Comparison of ENCODE assay signal across 26 mouse cellular contexts in genomic region chr6:41044314-41044713, GRCm38 (mm10). TPM values are rescaled to one million over a fixed set of nuclear protein-coding genes. Genes with fewer than 3 reads are reported as not detected.
DNase-seq lines count a peak whose midpoint lies in the region; ATAC-seq and TF ChIP-seq lines count a peak whose summit lies in the region.
"Had no signal": no experiment of that assay in that cellular context is flagged by ENCODE, and none has a peak within 500 bp of the region (broad histone marks: within the 10 kb centered on the region; RNA-seq: fewer than 3 reads in every experiment).

No protein-coding gene starts in this region.

- 21% methylated on average over 1 of the region's 1 CpGs for WGBS in liver, adult 2 months
- 46% methylated on average over 1 of the region's 1 CpGs for WGBS in liver, embryonic 16.5 days (ENCODE audit: insufficient replicate concordance)
- WGBS in liver, embryonic 11.5 days, result 67% methylated on average over 1 of the region's 1 CpGs
- WGBS in liver, postnatal 0 days (ENCODE audit: insufficient replicate concordance), result 47% methylated on average over 1 of the region's 1 CpGs
- 57% methylated on average over 1 of the region's 1 CpGs for WGBS in liver, embryonic 12.5 days (ENCODE audit: insufficient replicate concordance)

- peak; percentile 55; the same call in 1 of the 2 replicates for ATAC-seq in liver, embryonic 16.5 days (ENCODE audit: low read depth)
- no peak for ATAC-seq in liver, embryonic 11.5 days (replicated peaks; ENCODE audit: low FRiP score)
- ATAC-seq in liver, postnatal 0 days, result peak; percentile 83
- no peak for ATAC-seq in liver, embryonic 12.5 days
- ATAC-seq: activated CD4-positive, CD25-positive, alpha-beta regulatory T cell, adult 4 months; CD4-positive, CD25-positive, alpha-beta regulatory T cell, adult 4 months; Patski had no signal

- H3K27ac ChIP-seq in liver, adult 2 months (replicated peaks; ENCODE audit: insufficient read depth, low read depth, low read length), result no peak overlapping the region
- no peak overlapping the region for H3K27ac ChIP-seq in liver, embryonic 16.5 days (ENCODE audit: low read length)
- H3K27ac ChIP-seq in liver, embryonic 11.5 days (ENCODE audit: low read depth, low read length), result no peak overlapping the region
- H3K27ac ChIP-seq in liver, postnatal 0 days (ENCODE audit: low read depth), result no peak overlapping the region
- H3K27ac ChIP-seq in liver, embryonic 12.5 days, result no peak overlapping the region

- no peak overlapping the region for H3K4me3 ChIP-seq in liver, adult 2 months (ENCODE audit: insufficient read depth, low read depth, low read length)
- H3K4me3 ChIP-seq in liver, embryonic 16.5 days (ENCODE audit: low read depth, low read length), result no peak overlapping the region
- no peak overlapping the region for H3K4me3 ChIP-seq in liver, embryonic 11.5 days (ENCODE audit: low read depth, low read length)
- H3K4me3 ChIP-seq in liver, postnatal 0 days (ENCODE audit: low read depth, low read length), result no peak overlapping the region
- no peak overlapping the region for H3K4me3 ChIP-seq in liver, embryonic 12.5 days

- H3K9ac ChIP-seq in liver, adult 2 months (ENCODE audit: low read depth, low read length), result no peak overlapping the region
- H3K9ac ChIP-seq in liver, embryonic 16.5 days (ENCODE audit: low read depth, low read length), result no peak overlapping the region
- no peak overlapping the region for H3K9ac ChIP-seq in liver, embryonic 11.5 days (ENCODE audit: low read depth, low read length)
- H3K9ac ChIP-seq in liver, postnatal 0 days (replicated peaks), result no peak overlapping the region
- H3K9ac ChIP-seq in liver, embryonic 12.5 days, result no peak overlapping the region

- H3K4me2 ChIP-seq in liver, embryonic 16.5 days (ENCODE audit: low read depth, low read length), result no peak overlapping the region
- no peak overlapping the region for H3K4me2 ChIP-seq in liver, embryonic 11.5 days
- no peak overlapping the region for H3K4me2 ChIP-seq in liver, postnatal 0 days (ENCODE audit: low read depth, low read length)
- H3K4me2 ChIP-seq in liver, embryonic 12.5 days, result no peak overlapping the region

- peaks cover 5% of the 10 kb centered on the region; the same call in 1 of the 2 replicates for H3K4me1 ChIP-seq in liver, adult 2 months (ENCODE audit: control insufficient read depth, insufficient read depth, low read length)
- H3K4me1 ChIP-seq in liver, embryonic 16.5 days (ENCODE audit: control insufficient read depth, low read depth, low read length), result no peaks in the 10 kb centered on the region
- no peaks in the 10 kb centered on the region for H3K4me1 ChIP-seq in liver, embryonic 11.5 days (replicated peaks; ENCODE audit: control insufficient read depth, insufficient read depth, low read length)
- peaks cover 4% of the 10 kb centered on the region; the same call in 1 of the 2 replicates for H3K4me1 ChIP-seq in liver, postnatal 0 days (ENCODE audit: insufficient read depth)
- no peaks in the 10 kb centered on the region for H3K4me1 ChIP-seq in liver, embryonic 12.5 days

- DNase-seq in liver, adult 2 months (ENCODE audit: extremely low read depth, low read depth, low spot score), result peak; percentile 95
- no peak for DNase-seq in liver
- no peak for DNase-seq in liver, embryonic 11.5 days (ENCODE audit: low spot score)
- DNase-seq in liver, postnatal 0 days, result no peak
- DNase-seq: adrenal gland, adult 2 months; adrenal gland, adult 8-10 months; adrenal gland, postnatal 10 days; adrenal gland, postnatal 14 days; adrenal gland, postnatal 25 days; adrenal gland, postnatal 36 days; B cell, adult 2 months; cerebellum, adult 11 months; cerebellum, adult 11-12 months; cerebellum, adult 18-20 months had no signal

- TF ChIP-seq CTCF in liver, adult 2 months (IDR thresholded peaks at IDR 0.05; ENCODE audit: low read depth, low read length), result no peak
- no peak for TF ChIP-seq CTCF in liver, postnatal 0 days (IDR thresholded peaks at IDR 0.05; ENCODE audit: low read depth)

- no peaks in the 10 kb centered on the region for H3K36me3 ChIP-seq in liver, adult 2 months (ENCODE audit: control insufficient read depth, insufficient read depth, low read length)
- no peaks in the 10 kb centered on the region for H3K36me3 ChIP-seq in liver, embryonic 16.5 days (ENCODE audit: control insufficient read depth, insufficient read depth)
- no peaks in the 10 kb centered on the region for H3K36me3 ChIP-seq in liver, embryonic 11.5 days (ENCODE audit: control insufficient read depth, insufficient read depth, low read length)
- H3K36me3 ChIP-seq in liver, postnatal 0 days (replicated peaks; ENCODE audit: insufficient read depth, low read length), result no peaks in the 10 kb centered on the region
- no peaks in the 10 kb centered on the region for H3K36me3 ChIP-seq in liver, embryonic 12.5 days
- H3K36me3 ChIP-seq: G1E had no signal

- H3K79me2 ChIP-seq in liver, adult 2 months (ENCODE audit: control insufficient read depth, insufficient read depth, low read length), result no peaks in the 10 kb centered on the region

- no peak for TF ChIP-seq POLR2A in liver, adult 2 months (IDR thresholded peaks at IDR 0.05; ENCODE audit: extremely low read depth, insufficient read depth, low read length)

- no peak for TF ChIP-seq EP300 in liver, postnatal 0 days (IDR thresholded peaks at IDR 0.05; ENCODE audit: low read depth)

- no peaks in the 10 kb centered on the region for H3K27me3 ChIP-seq in liver, adult 2 months (ENCODE audit: control insufficient read depth, insufficient read depth, low read length)
- no peaks in the 10 kb centered on the region for H3K27me3 ChIP-seq in liver, embryonic 16.5 days (ENCODE audit: control insufficient read depth, insufficient read depth, low read depth, low read length)
- H3K27me3 ChIP-seq in liver, embryonic 11.5 days (replicated peaks; ENCODE audit: control insufficient read depth, insufficient read depth, low read length), result no peaks in the 10 kb centered on the region
- H3K27me3 ChIP-seq in liver, postnatal 0 days (ENCODE audit: insufficient read depth, low read length), result no peaks in the 10 kb centered on the region
- H3K27me3 ChIP-seq in liver, embryonic 12.5 days (replicated peaks), result no peaks in the 10 kb centered on the region
- H3K27me3 ChIP-seq: CH12.LX had no signal

- H3K9me3 ChIP-seq in liver, embryonic 16.5 days (replicated peaks; ENCODE audit: control insufficient read depth, low read length), result no peaks in the 10 kb centered on the region
- H3K9me3 ChIP-seq in liver, embryonic 11.5 days (ENCODE audit: control insufficient read depth, low read length), result no peaks in the 10 kb centered on the region
- no peaks in the 10 kb centered on the region for H3K9me3 ChIP-seq in liver, postnatal 0 days (ENCODE audit: low read length)
- H3K9me3 ChIP-seq in liver, embryonic 12.5 days (replicated peaks), result no peaks in the 10 kb centered on the region
- H3K9me3 ChIP-seq: G1E had no signal

RNA-seq across cellular contexts. Expression of gene 2210010C04Rik, which starts 9.0 kb away (rescaled TPM):
- 8.5 and 43.8 TPM in 2 replicates for total RNA-seq in liver, adult 2 months (2014; rRNA removed)
- polyA plus RNA-seq in liver, adult 2 months (2012; rRNA removed), result 0.22 and 0.25 TPM in 2 replicates
- polyA plus RNA-seq in liver, embryonic 16.5 days (2015; fragmentation: Nextera tagmentation; extraction: Ambion mirVana), result 0.06 TPM in 1 of 2 replicates, not detected in the other
- not detected in 2 replicates for polyA plus RNA-seq in liver, embryonic 11.5 days (2014; fragmentation: Nextera tagmentation; extraction: Ambion mirVana)
- 1.1 TPM in 1 of 2 replicates, not detected in the other for polyA plus RNA-seq in liver, postnatal 0 days (2015; fragmentation: Nextera tagmentation; extraction: Ambion mirVana)
- polyA plus RNA-seq in liver, embryonic 12.5 days (2016; fragmentation: Nextera tagmentation; extraction: Ambion mirVana), result not detected in 2 replicates
- total RNA-seq: adrenal gland, adult 18-20 months; adrenal gland, adult 2 months; adrenal gland, adult 8-10 months; adrenal gland, postnatal 10 days; adrenal gland, postnatal 14 days; adrenal gland, postnatal 25 days; adrenal gland, postnatal 36 days; CH12.LX; ES-E14; G1E; MEL had no signal
- polyA plus RNA-seq: brain, embryonic 14.5 days; C2C12; CD4-positive, CD25-positive, alpha-beta regulatory T cell, adult 4 months; G1E had no signal

RNA-seq across cellular contexts. Expression of gene Gm2663, which starts 45.0 kb away (rescaled TPM):
- total RNA-seq in liver, adult 2 months (2014; rRNA removed), result not detected in 2 replicates
- not detected in 2 replicates for polyA plus RNA-seq in liver, adult 2 months (2012; rRNA removed)
- not detected in 2 replicates for polyA plus RNA-seq in liver, embryonic 16.5 days (2015; fragmentation: Nextera tagmentation; extraction: Ambion mirVana)
- not detected in 2 replicates for polyA plus RNA-seq in liver, embryonic 11.5 days (2014; fragmentation: Nextera tagmentation; extraction: Ambion mirVana)
- polyA plus RNA-seq in liver, postnatal 0 days (2015; fragmentation: Nextera tagmentation; extraction: Ambion mirVana), result 1.1 TPM in 1 of 2 replicates, not detected in the other
- polyA plus RNA-seq in liver, embryonic 12.5 days (2016; fragmentation: Nextera tagmentation; extraction: Ambion mirVana), result not detected in 2 replicates
- total RNA-seq: adrenal gland, adult 18-20 months; adrenal gland, adult 2 months; adrenal gland, adult 8-10 months; adrenal gland, postnatal 10 days; adrenal gland, postnatal 14 days; adrenal gland, postnatal 25 days; adrenal gland, postnatal 36 days; CH12.LX; ES-E14; G1E; MEL had no signal
- polyA plus RNA-seq: activated CD4-positive, CD25-positive, alpha-beta regulatory T cell, adult 4 months; adrenal gland, adult 2 months; brain, embryonic 14.5 days; C2C12; CD4-positive, CD25-positive, alpha-beta regulatory T cell, adult 4 months; G1E; Patski had no signal

Comparison
In these comparisons a context has a peak if more than half of its experiments do, and no peak if none do; other contexts are left out.
1. ATAC-seq: peak in liver, embryonic 16.5 days (single experiment) and liver, postnatal 0 days (single experiment); none in liver, embryonic 11.5 days (single experiment) and liver, embryonic 12.5 days (single experiment).